Comparison of ENCODE assay signal across 10 mouse cellular contexts in the genomic region with DNA sequence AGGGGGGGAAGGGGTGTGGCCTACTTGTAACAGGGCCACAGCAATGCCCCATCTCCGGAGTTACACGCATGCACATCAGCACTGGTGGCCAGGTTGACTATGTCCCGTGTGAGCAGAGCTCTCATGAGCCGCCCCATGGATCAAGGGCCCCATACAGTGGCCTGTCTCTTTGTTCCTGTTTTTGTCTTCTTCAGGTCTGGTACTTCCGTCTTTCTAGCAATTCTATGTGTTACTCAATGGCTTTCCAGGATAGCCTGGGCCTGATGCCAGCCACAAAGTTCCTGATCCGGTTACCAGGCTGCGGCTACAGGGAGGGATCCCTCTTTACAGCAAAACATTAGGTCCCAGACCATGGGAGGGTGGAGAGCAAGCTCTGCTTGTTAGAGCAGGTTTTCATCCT. TPM values are rescaled to one million over a fixed set of nuclear protein-coding genes. Genes with fewer than 3 reads are reported as not detected.
DNase-seq lines count a peak whose midpoint lies in the region; ATAC-seq and TF ChIP-seq lines count a peak whose summit lies in the region.
"Had no signal": no experiment of that assay in that cellular context is flagged by ENCODE, and none has a peak within 500 bp of the region (broad histone marks: within the 10 kb centered on the region; RNA-seq: fewer than 3 reads in every experiment).

No protein-coding gene starts in this region.

- no peaks in the 10 kb centered on the region for H3K4me1 ChIP-seq in kidney, postnatal 0 days (replicated peaks; ENCODE audit: insufficient read depth, low read length)
- H3K4me1 ChIP-seq in kidney, embryonic 15.5 days, result peaks cover 15% of the 10 kb centered on the region
- peaks cover 39% of the 10 kb centered on the region for H3K4me1 ChIP-seq in G1E (ENCODE audit: insufficient read depth, low read depth, low read length)
- peaks cover 7% of the 10 kb centered on the region for H3K4me1 ChIP-seq in lung, adult 2 months (ENCODE audit: control insufficient read depth, insufficient read depth, low read length)
- no peaks in the 10 kb centered on the region; the same call in 1 of the 2 replicates for H3K4me1 ChIP-seq in neural tube, embryonic 15.5 days
- H3K4me1 ChIP-seq: neural tube, embryonic 13.5 days had no signal

- H3K27me3 ChIP-seq in kidney, postnatal 0 days (ENCODE audit: insufficient read depth, low read length), result no peaks in the 10 kb centered on the region
- H3K27me3 ChIP-seq in kidney, embryonic 15.5 days, result no peaks in the 10 kb centered on the region
- peaks cover 9% of the 10 kb centered on the region; the same call in 1 of the 2 replicates for H3K27me3 ChIP-seq in G1E (ENCODE audit: insufficient read depth, low read length)
- no peaks in the 10 kb centered on the region for H3K27me3 ChIP-seq in neural tube, embryonic 15.5 days (replicated peaks)
- H3K27me3 ChIP-seq: liver, embryonic 12.5 days; neural tube, embryonic 13.5 days had no signal

- H3K27ac ChIP-seq in kidney, postnatal 0 days, result no peak overlapping the region
- no peak overlapping the region for H3K27ac ChIP-seq in kidney, embryonic 15.5 days
- no peak overlapping the region for H3K27ac ChIP-seq in neural tube, embryonic 15.5 days (replicated peaks)
- H3K27ac ChIP-seq: liver, embryonic 12.5 days; neural tube, embryonic 13.5 days had no signal

- H3K4me3 ChIP-seq in kidney, postnatal 0 days (replicated peaks; ENCODE audit: low read depth, low read length), result no peak overlapping the region
- no peak overlapping the region for H3K4me3 ChIP-seq in kidney, embryonic 15.5 days (replicated peaks)
- H3K4me3 ChIP-seq in G1E (ENCODE audit: low read depth, low read length), result no peak overlapping the region
- no peak overlapping the region for H3K4me3 ChIP-seq in lung, adult 2 months (replicated peaks; ENCODE audit: extremely low read depth, low read depth, low read length)
- no peak overlapping the region for H3K4me3 ChIP-seq in neural tube, embryonic 15.5 days (replicated peaks)
- H3K4me3 ChIP-seq: liver, embryonic 12.5 days; neural tube, embryonic 13.5 days had no signal

- no peaks in the 10 kb centered on the region for H3K9me3 ChIP-seq in kidney, postnatal 0 days (replicated peaks; ENCODE audit: low read length)
- H3K9me3 ChIP-seq in kidney, embryonic 15.5 days (replicated peaks), result no peaks in the 10 kb centered on the region
- no peaks in the 10 kb centered on the region for H3K9me3 ChIP-seq in G1E (replicated peaks)
- H3K9me3 ChIP-seq in neural tube, embryonic 15.5 days (replicated peaks), result no peaks in the 10 kb centered on the region
- H3K9me3 ChIP-seq: liver, embryonic 12.5 days; neural tube, embryonic 13.5 days had no signal

- TF ChIP-seq CTCF in kidney, postnatal 0 days (IDR thresholded peaks at IDR 0.05; ENCODE audit: low read depth), result no peak
- no peak for TF ChIP-seq CTCF in G1E (IDR thresholded peaks at IDR 0.05; ENCODE audit: low read depth, low read length)
- no peak for TF ChIP-seq CTCF in brain, embryonic 14.5 days (IDR thresholded peaks at IDR 0.05; ENCODE audit: borderline replicate concordance, extremely low read depth, insufficient read depth, insufficient read length)
- TF ChIP-seq CTCF in lung, adult 2 months (IDR thresholded peaks at IDR 0.05; ENCODE audit: insufficient read depth, low read length), result no peak

- DNase-seq in kidney, postnatal 0 days (ENCODE audit: low spot score), result peak; percentile 31
- peak; percentile 22 for DNase-seq in G1E (ENCODE audit: low spot score)
- DNase-seq in brain, embryonic 14.5 days (ENCODE audit: low read depth), result peak; percentile 39
- DNase-seq in lung, adult 2 months, result peak; percentile 38
- DNase-seq in B cell, adult 2 months, result no peak

- no peaks in the 10 kb centered on the region for H3K36me3 ChIP-seq in kidney, postnatal 0 days (ENCODE audit: insufficient read depth, low read length)
- no peaks in the 10 kb centered on the region for H3K36me3 ChIP-seq in kidney, embryonic 15.5 days
- H3K36me3 ChIP-seq in G1E (replicated peaks), result no peaks in the 10 kb centered on the region
- no peaks in the 10 kb centered on the region for H3K36me3 ChIP-seq in neural tube, embryonic 15.5 days
- H3K36me3 ChIP-seq: liver, embryonic 12.5 days; neural tube, embryonic 13.5 days had no signal

- TF ChIP-seq POLR2A in brain, embryonic 14.5 days (IDR thresholded peaks at IDR 0.05; ENCODE audit: borderline replicate concordance, extremely low read depth, insufficient read depth, insufficient read length, poor library complexity, severe bottlenecking), result no peak
- no peak for TF ChIP-seq POLR2A in lung, adult 2 months (IDR thresholded peaks at IDR 0.05; ENCODE audit: borderline replicate concordance, extremely low read depth, low read depth, low read length)

- no peak overlapping the region for H3K9ac ChIP-seq in kidney, postnatal 0 days (ENCODE audit: low read depth, low read length)
- no peak overlapping the region for H3K9ac ChIP-seq in kidney, embryonic 15.5 days
- H3K9ac ChIP-seq in neural tube, embryonic 15.5 days (replicated peaks), result no peak overlapping the region
- H3K9ac ChIP-seq: liver, embryonic 12.5 days; neural tube, embryonic 13.5 days had no signal

- WGBS in kidney, postnatal 0 days, result 78% methylated on average over 7 of the region's 7 CpGs
- 85% methylated on average over 7 of the region's 7 CpGs for WGBS in kidney, embryonic 15.5 days
- 33% methylated on average over 7 of the region's 7 CpGs for WGBS in lung, adult 2 months
- 80% methylated on average over 7 of the region's 7 CpGs for WGBS in neural tube, embryonic 15.5 days

- no peak overlapping the region for H3K4me2 ChIP-seq in kidney, postnatal 0 days (ENCODE audit: low read length)
- no peak overlapping the region for H3K4me2 ChIP-seq in kidney, embryonic 15.5 days
- H3K4me2 ChIP-seq in neural tube, embryonic 15.5 days, result no peak overlapping the region
- H3K4me2 ChIP-seq: liver, embryonic 12.5 days; neural tube, embryonic 13.5 days had no signal

- no peak for ATAC-seq in kidney, postnatal 0 days (replicated peaks; ENCODE audit: low FRiP score, low read depth)
- ATAC-seq in kidney, embryonic 15.5 days (replicated peaks; ENCODE audit: low FRiP score), result no peak
- ATAC-seq in G1E (ENCODE audit: extremely low read depth, insufficient number of reproducible peaks, low FRiP score, poor library complexity, severe bottlenecking), result no peak
- no peak for ATAC-seq in inflammation-experienced regulatory T-cells, adult 6 months
- no peak for ATAC-seq in neural tube, embryonic 15.5 days (ENCODE audit: low FRiP score)
- ATAC-seq: liver, embryonic 12.5 days had no signal

RNA-seq across cellular contexts. Expression of a gene that starts 39.1 kb away (rescaled TPM):
- 12.3 and 15.1 TPM in 2 replicates for polyA plus RNA-seq in kidney, postnatal 0 days (2015; fragmentation: Nextera tagmentation; extraction: Ambion mirVana)
- 23.4 and 28.8 TPM in 2 replicates for polyA plus RNA-seq in kidney, embryonic 15.5 days (2015; fragmentation: Nextera tagmentation; extraction: Ambion mirVana)
- total RNA-seq in G1E (2014; fragmentation: Nextera tagmentation) (109 and 113 TPM in 2 replicates), G1E (2017) (68.9 and 74.7 TPM in 2 replicates)
- polyA plus RNA-seq in G1E (2012), result 22.4 and 27.5 TPM in 2 replicates
- 30.3 and 32.3 TPM in 2 replicates for polyA plus RNA-seq in brain, embryonic 14.5 days (2012; rRNA removed)
- 5.3 and 6.9 TPM in 2 replicates for polyA plus RNA-seq in lung, adult 2 months (2012; rRNA removed)
- 10 to 100 TPM; 20.5 to 31.9 (median 22.5) TPM for polyA plus RNA-seq in inflammation-experienced regulatory T-cells, adult 6 months (2017; shearing (Covaris generic))
- 16.2 and 16.7 TPM in 2 replicates for polyA plus RNA-seq in neural tube, embryonic 15.5 days (2015; fragmentation: Nextera tagmentation; extraction: Ambion mirVana)

RNA-seq across cellular contexts. Expression of a gene that starts 39.4 kb away (rescaled TPM):
- not detected in 2 replicates for polyA plus RNA-seq in kidney, postnatal 0 days (2015; fragmentation: Nextera tagmentation; extraction: Ambion mirVana)
- polyA plus RNA-seq in kidney, embryonic 15.5 days (2015; fragmentation: Nextera tagmentation; extraction: Ambion mirVana), result 0.21 TPM in 1 of 2 replicates, not detected in the other
- 1.2 TPM in 1 of 2 replicates, not detected in the other for total RNA-seq in G1E (2014; fragmentation: Nextera tagmentation)
- 0.17 and 0.55 TPM in 2 replicates for total RNA-seq in G1E (2017)
- polyA plus RNA-seq in G1E (2012), result not detected in 2 replicates
- not detected in 2 replicates for polyA plus RNA-seq in brain, embryonic 14.5 days (2012; rRNA removed)
- not detected in 2 replicates for polyA plus RNA-seq in lung, adult 2 months (2012; rRNA removed)
- polyA plus RNA-seq in inflammation-experienced regulatory T-cells, adult 6 months (2017; shearing (Covaris generic)), result not detected
- not detected in 2 replicates for polyA plus RNA-seq in neural tube, embryonic 15.5 days (2015; fragmentation: Nextera tagmentation; extraction: Ambion mirVana)
- polyA plus RNA-seq: neural tube, embryonic 13.5 days had no signal

Comparison
In these comparisons a context has a peak if more than half of its experiments do, and no peak if none do; other contexts are left out.
1. DNase-seq: peak in kidney, postnatal 0 days (single experiment), G1E (single experiment), brain, embryonic 14.5 days (single experiment) and lung, adult 2 months (single experiment); none in B cell, adult 2 months (0 of 2).